ENCODE assay signal across 16 mouse cellular contexts in the genomic region with DNA sequence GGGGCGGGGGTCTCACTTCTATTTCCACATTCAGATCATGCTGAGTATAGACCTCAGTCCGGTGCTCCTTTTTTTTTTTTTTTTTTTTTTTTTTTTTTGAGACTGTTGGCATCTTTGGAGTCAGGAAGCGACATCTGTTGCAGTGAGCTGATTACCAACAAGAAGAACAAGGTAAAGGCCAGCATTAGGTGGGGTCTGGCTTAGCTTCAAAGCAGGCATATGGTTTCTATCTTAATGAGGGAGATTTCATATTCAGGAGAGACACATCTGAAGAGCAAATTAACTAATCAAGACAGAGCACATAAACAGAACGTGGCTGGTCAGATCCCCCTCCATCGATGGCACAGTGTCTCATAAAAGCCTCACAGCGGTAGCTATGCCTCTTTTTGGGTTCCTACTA.
"Had no signal": no experiment of that assay in that cellular context is flagged by ENCODE, and none has a peak within 500 bp of the region (broad histone marks: within the 10 kb centered on the region; RNA-seq: fewer than 3 reads in every experiment).

No protein-coding gene starts in this region.

- H3K4me1 ChIP-seq: midbrain, embryonic 12.5 days had no signal

- ATAC-seq: liver, postnatal 0 days; lung, postnatal 0 days; midbrain, embryonic 16.5 days had no signal

- H3K9me3 ChIP-seq: limb, embryonic 12.5 days; limb, embryonic 15.5 days; midbrain, embryonic 12.5 days had no signal

- H3K9ac ChIP-seq: limb, embryonic 12.5 days; limb, embryonic 15.5 days; liver, embryonic 14.5 days; liver, postnatal 0 days; lung, embryonic 14.5 days; midbrain, embryonic 12.5 days had no signal

- H3K4me3 ChIP-seq: left cerebral cortex, adult 2 months; limb, embryonic 12.5 days; limb, embryonic 15.5 days; midbrain, embryonic 12.5 days had no signal

- H3K27me3 ChIP-seq: limb, embryonic 12.5 days; limb, embryonic 15.5 days; midbrain, embryonic 12.5 days had no signal

- H3K27ac ChIP-seq: left cerebral cortex, adult 2 months; limb, embryonic 15.5 days; liver, embryonic 14.5 days; macrophage; midbrain, embryonic 12.5 days had no signal

- H3K4me2 ChIP-seq: limb, embryonic 12.5 days; limb, embryonic 15.5 days; liver, embryonic 11.5 days; lung, embryonic 14.5 days; midbrain, embryonic 12.5 days had no signal

- H3K36me3 ChIP-seq: limb, embryonic 12.5 days; limb, embryonic 15.5 days; midbrain, embryonic 12.5 days had no signal

- DNase-seq: kidney, postnatal 10 days; kidney, postnatal 36 days; layer of hippocampus, postnatal 36 days; liver, postnatal 0 days; lung, embryonic 14.5 days; thymus, adult 18-20 months; thymus, postnatal 36 days had no signal
